Mouse (Mus musculus) liver, adult 10 weeks (tissue): Measurements from ENCODE around the gene C87414. TPM values are rescaled to one million over a fixed set of nuclear protein-coding genes. Genes with fewer than 3 reads are reported as not detected.

Experiments
- polyA plus RNA-seq: library from polyadenylated mRNA; stranded (reverse); fragments of 350-450 nt; fragmentation: Illumina TruSeq; extraction: RNeasy Lipid Tissue Mini Kit (QIAGEN cat#74804); gene quantifications from one replicate; pipeline ENCODE4 v1.2.3, GENCODE M21; 2014; ENCODE audit warnings: low read depth, low replicate concordance

C87414 gene
- not detected for polyA plus RNA-seq

DNA sequence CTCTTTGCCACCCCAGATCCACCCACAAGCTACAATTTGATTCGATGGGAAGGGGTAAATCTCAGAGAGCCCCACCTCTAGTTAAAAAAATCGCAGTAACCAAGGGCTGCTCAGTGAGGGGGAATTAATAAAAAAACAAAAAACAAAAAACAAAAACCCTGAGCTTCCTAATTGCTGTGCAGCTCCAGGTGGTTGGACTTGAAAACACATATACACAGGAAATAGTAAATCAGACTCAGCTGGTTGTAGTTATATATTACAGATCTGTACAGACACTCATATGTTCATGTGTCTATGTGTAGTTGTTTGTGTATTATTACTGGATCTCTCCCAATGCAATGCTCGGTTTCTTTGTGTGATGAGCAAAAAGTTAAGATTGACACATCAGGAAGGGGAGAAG is at the start of gene C87414:
TSS of gene C87414 (minus strand) at position 101 of the 400 bp plus-strand sequence.

Other genes starting within 250 kb of the C87414 start
- gene Gm16427, start 131.4 kb downstream of the C87414 start, polyA plus RNA-seq = not detected
- gene Gm7792, start 172.2 kb upstream of the C87414 start, polyA plus RNA-seq = not detected